Mouse (Mus musculus) limb, embryonic 14.5 days (tissue): ENCODE measurements around the gene Rpl10a. TPM values are rescaled to one million over a fixed set of nuclear protein-coding genes. Genes with fewer than 3 reads are reported as not detected.

Experiments
- ATAC-seq: fragments of 200-750 bp; cut with Nextera tagmentation; 2 replicates; pipeline ENCODE4 v1.8.0; 2017; ENCODE audit warnings: low read depth, moderate number of reproducible peaks, moderate TSS enrichment; ENCODE audit not compliant: low FRiP score
- DNase-seq: peaks from one replicate; pipeline ENCODE4 v3.0.0-alpha.2; 2015; ENCODE audit warnings: low spot score
- H3K27ac ChIP-seq: fragments of 300-500 bp; sonication (generic); replicated peaks from 2 replicates; pipeline ENCODE4 v1.5.1; 2014; ENCODE audit warnings: low read depth, mild to moderate bottlenecking, low read length, moderate library complexity, mixed read lengths
- H3K27me3 ChIP-seq: fragments of 300-500 bp; sonication (generic); 2 replicates; pipeline ENCODE4 v1.6.1; 2014; ENCODE audit warnings: low read length, mixed read lengths; ENCODE audit not compliant: control insufficient read depth, insufficient read depth
- H3K36me3 ChIP-seq: fragments of 300-500 bp; sonication (generic); 2 replicates; pipeline ENCODE4 v1.6.1; 2014; ENCODE audit warnings: mild to moderate bottlenecking, low read length, moderate library complexity, mixed read lengths; ENCODE audit not compliant: control insufficient read depth, insufficient read depth
- H3K4me1 ChIP-seq: fragments of 300-500 bp; sonication (generic); 2 replicates; pipeline ENCODE4 v1.6.1; 2014; ENCODE audit warnings: antibody characterized with exemption, low read length, mixed read lengths; ENCODE audit not compliant: control insufficient read depth, insufficient read depth
- H3K4me2 ChIP-seq: fragments of 300-500 bp; sonication (generic); replicated peaks from 2 replicates; pipeline ENCODE4 v1.6.1; 2014; ENCODE audit warnings: low read depth, mild to moderate bottlenecking, low read length, moderate library complexity; ENCODE audit not compliant: severe bottlenecking
- H3K4me3 ChIP-seq: fragments of 300-500 bp; sonication (generic); replicated peaks from 2 replicates; pipeline ENCODE4 v1.5.1; 2014; ENCODE audit warnings: low read length
- H3K9ac ChIP-seq: fragments of 300-500 bp; sonication (generic); 2 replicates; pipeline ENCODE4 v1.6.1; 2014; ENCODE audit warnings: mild to moderate bottlenecking, low read depth, low read length, moderate library complexity; ENCODE audit not compliant: severe bottlenecking
- H3K9me3 ChIP-seq: fragments of 300-500 bp; sonication (generic); 2 replicates; pipeline ENCODE4 v1.6.1; 2016; ENCODE audit warnings: low read length; ENCODE audit not compliant: control insufficient read depth
- POLR2A ChIP-seq: fragments of 200-500 bp; IDR thresholded peaks from 2 replicates; pipeline ENCODE4 v1.8.0; 2012; ENCODE audit warnings: inconsistent platforms, mild to moderate bottlenecking, moderate library complexity, borderline replicate concordance; ENCODE audit not compliant: insufficient read depth, insufficient read length; ENCODE audit errors: extremely low read depth
- WGBS: fragments of 180-500 bp; shearing (Covaris S2); extraction: QIAGEN DNeasy Blood & Tissue Kit; methylation state at CpG from one replicate; pipeline ENCODE4 v1.1.7; 2014; 5-methylcytosine and 5-hydroxymethylcytosine counted together
- polyA plus RNA-seq, 2 experiments: library from polyadenylated mRNA; depleted of rRNA in 1 of 2; stranded (reverse) in 1 of 2; unstranded in 1 of 2; fragments of >200 nt; fragmentation: Nextera tagmentation in 1 of 2; extraction: Ambion mirVana in 1 of 2; gene quantifications; 2 replicates each; pipeline versions ENCODE4 v1.2.1 to v1.2.3; 2012 to 2014

Rpl10a gene
- polyA plus RNA-seq, 2 experiments, result 905 to 4,469 TPM

DNA sequence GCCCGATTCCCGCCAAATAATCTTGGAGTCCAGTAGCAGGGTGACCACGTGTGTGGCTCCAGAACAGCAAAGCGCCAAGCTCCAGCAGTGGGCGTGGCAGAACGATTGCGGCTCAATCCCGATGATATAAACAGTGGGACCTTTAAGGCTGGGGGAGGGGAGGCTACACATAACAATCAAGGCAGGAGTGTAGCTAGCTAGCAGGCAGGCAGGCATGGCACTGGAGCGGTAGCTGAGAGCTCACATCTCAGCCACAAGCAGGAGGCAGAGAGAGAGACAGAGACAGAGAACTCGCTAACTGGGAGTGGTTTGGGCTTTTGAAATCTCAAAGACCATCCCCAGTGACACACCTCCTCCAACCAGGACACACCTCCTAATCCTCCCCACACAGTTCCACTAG lies 23.1 kb upstream of the Rpl10a start:
- WGBS, result 58% methylated on average over 10 of the region's 10 CpGs
- no peak for DNase-seq
- no peak for ATAC-seq
- Histone ChIP-seq H3K9ac (no peak overlapping the region), H3K4me3 (no peak overlapping the region), H3K9me3 (no peaks in the 10 kb centered on the region), H3K4me1 (peaks cover 5% of the 10 kb centered on the region), H3K4me2 (no peak overlapping the region), H3K36me3 (no peaks in the 10 kb centered on the region), H3K27me3 (no peaks in the 10 kb centered on the region), H3K27ac (no peak overlapping the region)
- no peak for TF ChIP-seq POLR2A

DNA sequence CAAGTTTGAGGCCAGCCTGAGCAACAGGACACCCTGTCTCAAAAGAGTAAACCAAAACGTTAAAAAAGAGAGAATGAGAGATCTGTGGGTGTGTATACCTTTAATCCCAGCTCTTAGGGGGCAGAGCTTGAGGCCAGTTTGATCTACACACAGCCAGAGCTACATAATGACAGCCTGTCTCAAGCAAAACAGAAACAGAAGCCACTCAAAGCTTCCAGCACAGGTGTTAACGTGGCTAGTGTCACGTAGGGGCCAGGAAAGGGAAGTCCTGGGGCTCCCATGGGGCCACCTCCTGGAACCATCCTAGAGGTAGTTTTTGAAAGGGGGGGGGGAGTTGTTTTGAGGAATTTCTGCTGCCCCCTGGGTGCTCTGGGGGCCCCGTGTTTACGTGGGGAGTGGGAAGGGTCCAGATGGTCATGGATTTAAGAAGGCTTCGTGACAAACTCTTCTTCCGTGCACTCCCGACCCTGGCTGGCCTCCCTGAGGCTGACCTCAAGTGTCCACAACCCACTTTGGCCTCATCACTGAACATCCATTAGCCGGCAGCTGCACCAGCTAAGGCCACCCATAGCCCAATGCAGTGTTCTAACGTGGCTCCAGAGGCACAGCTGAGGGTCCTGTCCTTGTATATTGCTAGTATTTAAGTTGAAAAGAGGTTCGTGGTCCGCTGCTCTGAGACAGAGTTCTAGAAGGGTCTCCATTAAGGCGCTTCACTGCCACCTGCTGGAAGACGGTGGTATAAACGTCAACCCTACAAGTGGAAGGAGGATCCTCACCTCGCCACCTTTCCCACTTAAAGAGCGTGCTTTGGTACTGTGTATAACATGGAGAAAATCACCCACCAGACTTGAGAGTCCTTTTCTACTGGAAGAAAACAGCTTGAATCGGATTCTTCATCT lies 19.7 kb upstream of the Rpl10a start:
- H3K36me3 ChIP-seq, result no peaks in the 10 kb centered on the region
- ATAC-seq, result peak; percentile 27
- no peak overlapping the region for H3K9ac ChIP-seq
- 0 out of 2 replicates have a peak overlapping the region, but pooled peaks have one; percentile 16 for H3K4me2 ChIP-seq
- no peaks in the 10 kb centered on the region for H3K27me3 ChIP-seq
- H3K27ac ChIP-seq, result no peak overlapping the region
- peaks cover 5% of the 10 kb centered on the region for H3K4me1 ChIP-seq
- H3K9me3 ChIP-seq, result no peaks in the 10 kb centered on the region
- H3K4me3 ChIP-seq, result no peak overlapping the region
- peak; percentile 92 for DNase-seq
- WGBS, result 14% methylated on average over 18 of the region's 18 CpGs
- TF ChIP-seq POLR2A, result no peak

- H3K9me3 ChIP-seq, result no peaks in the 10 kb centered on the region
- no peak for TF ChIP-seq POLR2A
- no peak overlapping the region for H3K9ac ChIP-seq
Observed at GRCm38 (mm10) chr17:28310831-28311230, 17.4 kb upstream of the Rpl10a start.

GRCm38 (mm10) chr17:28311366-28312132 lies 16.7 kb upstream of the Rpl10a start:
- Histone ChIP-seq H3K9ac (no peak overlapping the region), H3K27ac (no peak overlapping the region), H3K4me1 (peaks cover 17% of the 10 kb centered on the region), H3K27me3 (no peaks in the 10 kb centered on the region), H3K4me3 (no peak overlapping the region), H3K9me3 (no peaks in the 10 kb centered on the region), H3K36me3 (peaks cover 12% of the 10 kb centered on the region), H3K4me2 (no peak overlapping the region)
- DNase-seq (no peak), ATAC-seq (no peak)
- WGBS, result 66% methylated on average over 5 of the region's 5 CpGs
- no peak for TF ChIP-seq POLR2A

More at GRCm38 (mm10) chr17:28310831-28311230, 17.4 kb upstream of the Rpl10a start:
- Histone ChIP-seq H3K27ac (no peak overlapping the region), H3K4me1 (peaks cover 17% of the 10 kb centered on the region), H3K36me3 (peaks cover 4% of the 10 kb centered on the region), H3K4me2 (no peak overlapping the region), H3K4me3 (no peak overlapping the region), H3K27me3 (no peaks in the 10 kb centered on the region)
- ATAC-seq (no peak), DNase-seq (no peak)
- WGBS, result 81% methylated on average over 3 of the region's 3 CpGs

GRCm38 (mm10) chr17:28312232-28313211 lies 15.7 kb upstream of the Rpl10a start:
- Histone ChIP-seq H3K4me3 (peak overlapping the region; percentile 74), H3K27ac (peak overlapping the region; percentile 67), H3K9ac (0 out of 2 replicates have a peak overlapping the region, but pooled peaks have one; percentile 12), H3K36me3 (peaks cover 21% of the 10 kb centered on the region), H3K4me1 (peaks cover 17% of the 10 kb centered on the region), H3K27me3 (no peaks in the 10 kb centered on the region), H3K4me2 (peak overlapping the region; percentile 39), H3K9me3 (no peaks in the 10 kb centered on the region)
- DNase-seq, result no peak
- WGBS, result 23% methylated on average over 17 of the region's 17 CpGs
- no peak for TF ChIP-seq POLR2A
- ATAC-seq, result peak; percentile 21
